Mouse (Mus musculus): ENCODE data around the gene Mdfic. TPM values are rescaled to one million over a fixed set of nuclear protein-coding genes. Genes with fewer than 3 reads are reported as not detected.
"Not testable (repeated sequence)": the region's sequence is repeated elsewhere in the genome, so short reads cannot be mapped to it uniquely, and the experiment has no call there.

Gene Mdfic
- polyA plus RNA-seq (2012; ENCODE audit: insufficient read depth, insufficient read length, low replicate concordance, missing spikeins) = not detected in 2 replicates

DNA sequence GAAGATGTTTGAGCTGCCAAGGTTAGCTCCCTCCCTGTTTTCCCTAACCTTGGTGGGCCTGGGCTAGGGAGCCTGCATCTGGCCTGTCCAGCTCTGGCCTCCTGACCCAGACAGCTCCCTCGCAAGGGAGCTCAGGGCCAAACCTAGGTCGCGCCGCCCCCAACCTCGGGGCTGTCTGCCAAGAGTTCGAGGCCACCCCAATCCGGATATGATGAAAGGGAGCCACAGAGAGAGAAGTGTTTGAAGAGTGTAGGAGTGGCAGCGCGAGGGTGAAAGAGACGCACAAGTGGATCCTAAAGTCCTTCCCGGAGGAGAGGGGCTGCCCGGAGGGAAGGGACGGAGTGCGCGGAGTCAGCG, at the start of gene Mdfic:
TSS of gene Mdfic (plus strand) at position 201 of the 357 bp plus-strand sequence.
- 5% methylated on average over 16 of the region's 16 CpGs for WGBS
- H3K27ac ChIP-seq (ENCODE audit: insufficient read depth, low read depth, low read length) = no peak within 1 kb of the TSS
- peak within 1 kb of the TSS; percentile 59 for H3K4me3 ChIP-seq (ENCODE audit: insufficient read depth, low read depth, low read length)
- peaks cover 12% of the 10 kb centered on the region; the same call in 1 of the 2 replicates for H3K4me1 ChIP-seq (ENCODE audit: control insufficient read depth, insufficient read depth, low read length)
- TF ChIP-seq POLR2A (IDR thresholded peaks at IDR 0.05; ENCODE audit: insufficient read depth, low read depth, low read length) = no peak
- no peak for TF ChIP-seq CTCF (IDR thresholded peaks at IDR 0.05; ENCODE audit: insufficient read depth, low read depth, low read length)

DNA sequence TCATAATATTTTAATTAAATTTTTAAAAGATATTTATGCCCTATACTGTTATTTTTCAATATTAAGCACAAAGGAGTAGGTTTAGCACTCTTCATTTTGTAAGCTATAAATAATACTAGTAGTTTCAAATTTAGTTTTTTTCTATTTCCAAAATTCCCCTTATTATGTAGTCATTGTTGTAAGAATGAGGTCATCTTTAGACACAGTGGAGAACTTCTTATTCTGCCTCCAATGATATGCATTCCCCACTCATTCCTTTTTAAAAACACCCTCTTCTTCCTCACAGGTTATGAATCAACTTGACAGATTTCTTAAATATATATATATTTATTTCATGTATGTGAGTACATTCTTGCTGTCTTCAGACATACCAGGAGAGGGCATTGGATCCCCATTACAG, 49.1 kb upstream of the Mdfic start:
- TF ChIP-seq CTCF (IDR thresholded peaks at IDR 0.05; ENCODE audit: insufficient read depth, low read depth, low read length) (no peak), POLR2A (IDR thresholded peaks at IDR 0.05; ENCODE audit: insufficient read depth, low read depth, low read length) (no peak)

GRCm38 (mm10) chr6:15710080-15710479, 10.4 kb upstream of the Mdfic start:
- Histone ChIP-seq H3K4me3 (ENCODE audit: insufficient read depth, low read depth, low read length) (no peak overlapping the region), H3K4me1 (ENCODE audit: control insufficient read depth, insufficient read depth, low read length) (no peaks in the 10 kb centered on the region), H3K27ac (ENCODE audit: insufficient read depth, low read depth, low read length) (no peak overlapping the region)
- TF ChIP-seq POLR2A (IDR thresholded peaks at IDR 0.05; ENCODE audit: insufficient read depth, low read depth, low read length) = no peak
- TF ChIP-seq CTCF (IDR thresholded peaks at IDR 0.05; ENCODE audit: insufficient read depth, low read depth, low read length) = no peak
- WGBS = 96% methylated on average over 4 of the region's 4 CpGs

More for the DNA sequence above, 49.1 kb upstream of the Mdfic start:
- Histone ChIP-seq H3K4me3 (ENCODE audit: insufficient read depth, low read depth, low read length) (no peak overlapping the region), H3K4me1 (ENCODE audit: control insufficient read depth, insufficient read depth, low read length) (no peaks in the 10 kb centered on the region), H3K27ac (ENCODE audit: insufficient read depth, low read depth, low read length) (no peak overlapping the region)

DNA sequence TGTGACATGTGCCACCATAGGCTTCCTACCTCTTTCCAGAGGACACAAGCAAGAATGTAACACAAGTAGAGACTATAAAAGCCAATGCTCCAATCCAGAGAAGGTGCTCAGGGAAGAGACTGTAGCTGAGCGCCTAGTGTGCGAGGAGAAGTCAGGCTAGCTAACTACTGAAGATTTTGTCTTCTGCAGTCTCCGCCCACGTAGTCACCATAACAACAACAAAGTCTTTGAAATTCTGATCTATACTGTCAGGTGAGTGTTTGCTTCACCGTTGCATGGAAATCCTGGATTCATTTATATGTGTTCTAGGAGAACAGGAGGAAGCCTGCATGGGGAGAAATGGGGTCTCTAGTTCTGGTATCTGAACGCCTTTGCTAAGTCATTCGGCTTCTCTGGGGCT, 9.8 kb upstream of the Mdfic start:
- no peaks in the 10 kb centered on the region for H3K4me1 ChIP-seq (ENCODE audit: control insufficient read depth, insufficient read depth, low read length)
- TF ChIP-seq CTCF (IDR thresholded peaks at IDR 0.05; ENCODE audit: insufficient read depth, low read depth, low read length) (no peak), POLR2A (IDR thresholded peaks at IDR 0.05; ENCODE audit: insufficient read depth, low read depth, low read length) (no peak)
- 91% methylated on average over 7 of the region's 7 CpGs for WGBS
- no peak overlapping the region for H3K4me3 ChIP-seq (ENCODE audit: insufficient read depth, low read depth, low read length)
- no peak overlapping the region for H3K27ac ChIP-seq (ENCODE audit: insufficient read depth, low read depth, low read length)

- H3K4me3 ChIP-seq (ENCODE audit: insufficient read depth, low read depth, low read length) = no peak overlapping the region
Observed at GRCm38 (mm10) chr6:15712860-15713385, 7.5 kb upstream of the Mdfic start.

DNA sequence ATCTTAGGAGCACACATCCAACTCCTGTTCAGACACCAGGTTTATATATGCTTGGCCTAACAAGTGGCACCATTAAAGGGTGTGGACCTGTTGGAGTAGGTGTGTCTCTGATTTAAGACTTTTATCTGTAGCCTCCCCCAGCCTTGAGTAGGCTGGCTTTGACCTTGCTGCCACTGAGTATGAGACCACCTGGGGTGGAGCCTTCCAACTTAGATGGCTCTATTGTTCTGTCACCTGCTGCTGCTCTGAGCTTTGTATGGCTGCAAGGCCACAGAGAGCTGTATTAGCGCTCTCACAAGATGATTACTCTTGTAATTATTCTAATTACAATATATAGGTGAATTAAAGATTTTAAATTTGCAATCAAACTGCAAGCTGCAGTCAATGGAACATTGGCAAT, 6.4 kb upstream of the Mdfic start:
- WGBS = 92% methylated on average over 1 of the region's 1 CpGs
- H3K4me1 ChIP-seq (ENCODE audit: control insufficient read depth, insufficient read depth, low read length); H3K4me3 ChIP-seq (ENCODE audit: insufficient read depth, low read depth, low read length); H3K27ac ChIP-seq (ENCODE audit: insufficient read depth, low read depth, low read length): not testable (repeated sequence)

More at GRCm38 (mm10) chr6:15712860-15713385, 7.5 kb upstream of the Mdfic start:
- TF ChIP-seq CTCF (IDR thresholded peaks at IDR 0.05; ENCODE audit: insufficient read depth, low read depth, low read length) (no peak), POLR2A (IDR thresholded peaks at IDR 0.05; ENCODE audit: insufficient read depth, low read depth, low read length) (no peak)
- no peak overlapping the region for H3K27ac ChIP-seq (ENCODE audit: insufficient read depth, low read depth, low read length)
- WGBS = 67% methylated on average over 2 of the region's 2 CpGs
- no peaks in the 10 kb centered on the region for H3K4me1 ChIP-seq (ENCODE audit: control insufficient read depth, insufficient read depth, low read length)

- no peaks in the 10 kb centered on the region for H3K4me1 ChIP-seq (ENCODE audit: control insufficient read depth, insufficient read depth, low read length)
- no peak overlapping the region for H3K4me3 ChIP-seq (ENCODE audit: insufficient read depth, low read depth, low read length)
- 89% methylated on average over 2 of the region's 2 CpGs for WGBS
- TF ChIP-seq POLR2A (IDR thresholded peaks at IDR 0.05; ENCODE audit: insufficient read depth, low read depth, low read length) (no peak), CTCF (IDR thresholded peaks at IDR 0.05; ENCODE audit: insufficient read depth, low read depth, low read length) (no peak)
- no peak overlapping the region for H3K27ac ChIP-seq (ENCODE audit: insufficient read depth, low read depth, low read length)
Observed at GRCm38 (mm10) chr6:15714996-15715844, 5.2 kb upstream of the Mdfic start.

DNA sequence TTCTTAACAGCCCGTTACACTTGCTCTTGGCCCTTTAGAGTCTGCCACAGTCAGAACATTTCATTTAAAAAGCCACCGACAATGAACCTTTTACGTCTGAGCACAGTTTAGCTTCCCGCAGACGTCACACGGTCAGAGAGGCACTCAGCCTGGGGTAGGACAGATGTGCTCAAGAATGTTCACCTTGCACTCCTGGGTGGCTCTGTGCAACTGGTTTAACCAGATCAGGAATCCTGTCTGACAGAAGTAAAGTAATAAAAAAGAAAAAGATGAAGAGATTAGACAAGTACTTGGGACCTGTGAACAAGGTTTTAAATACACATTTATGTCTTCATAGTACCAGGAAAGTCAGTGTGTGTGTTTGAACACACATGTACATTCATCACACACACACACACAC, 542 bp upstream of the Mdfic start:
- peaks cover 12% of the 10 kb centered on the region; the same call in 1 of the 2 replicates for H3K4me1 ChIP-seq (ENCODE audit: control insufficient read depth, insufficient read depth, low read length)
- 86% methylated on average over 6 of the region's 6 CpGs for WGBS
- TF ChIP-seq POLR2A (IDR thresholded peaks at IDR 0.05; ENCODE audit: insufficient read depth, low read depth, low read length) (no peak), CTCF (IDR thresholded peaks at IDR 0.05; ENCODE audit: insufficient read depth, low read depth, low read length) (no peak)
- no peak overlapping the region for H3K4me3 ChIP-seq (ENCODE audit: insufficient read depth, low read depth, low read length)
- H3K27ac ChIP-seq (ENCODE audit: insufficient read depth, low read depth, low read length) = no peak overlapping the region

Data from olfactory bulb, adult 2 months (tissue).